Comparison of ENCODE assay signal across 25 mouse cellular contexts in genomic region chr7:101692446-101692845, GRCm38 (mm10). TPM values are rescaled to one million over a fixed set of nuclear protein-coding genes. Genes with fewer than 3 reads are reported as not detected.
A peak's percentile ranks its signal among the peaks of the same experiment; 100 is the strongest.
DNase-seq lines count a peak whose midpoint lies in the region; ATAC-seq and TF ChIP-seq lines count a peak whose summit lies in the region.
"Had no signal": no experiment of that assay in that cellular context is flagged by ENCODE, and none has a peak within 500 bp of the region (broad histone marks: within the 10 kb centered on the region; RNA-seq: fewer than 3 reads in every experiment).

No protein-coding gene starts in this region.

- H3K36me3 ChIP-seq in heart, embryonic 11.5 days (ENCODE audit: control insufficient read depth, insufficient read depth, low read length): no peaks in the 10 kb centered on the region
- H3K36me3 ChIP-seq in kidney, embryonic 16.5 days (ENCODE audit: insufficient read depth, low read length): 0 out of 2 replicates have a peak, but pooled peaks cover 6% of the 10 kb centered on the region
- H3K36me3 ChIP-seq in liver, adult 2 months (ENCODE audit: control insufficient read depth, insufficient read depth, low read length): no peaks in the 10 kb centered on the region; the same call in 1 of the 2 replicates
- no peaks in the 10 kb centered on the region; the same call in 1 of the 2 replicates for H3K36me3 ChIP-seq in liver, embryonic 15.5 days (replicated peaks)

- no peaks in the 10 kb centered on the region for H3K27me3 ChIP-seq in heart, embryonic 11.5 days (ENCODE audit: control insufficient read depth, insufficient read depth, low read length)
- no peaks in the 10 kb centered on the region for H3K27me3 ChIP-seq in kidney, embryonic 16.5 days (ENCODE audit: insufficient read depth, low read length)
- no peaks in the 10 kb centered on the region for H3K27me3 ChIP-seq in liver, adult 2 months (ENCODE audit: control insufficient read depth, insufficient read depth, low read length)
- no peaks in the 10 kb centered on the region for H3K27me3 ChIP-seq in liver, embryonic 15.5 days
- H3K27me3 ChIP-seq: hindbrain, embryonic 13.5 days; limb, embryonic 12.5 days had no signal

- no peak for TF ChIP-seq CTCF in liver, adult 2 months (IDR thresholded peaks at IDR 0.05; ENCODE audit: low read depth, low read length)

- no peak overlapping the region for H3K4me3 ChIP-seq in heart, embryonic 11.5 days (ENCODE audit: low read depth, low read length)
- no peak overlapping the region for H3K4me3 ChIP-seq in kidney, embryonic 16.5 days (ENCODE audit: low read length)
- H3K4me3 ChIP-seq in liver, adult 2 months (ENCODE audit: insufficient read depth, low read depth, low read length): no peak overlapping the region
- H3K4me3 ChIP-seq in liver, embryonic 15.5 days (replicated peaks): no peak overlapping the region
- H3K4me3 ChIP-seq: erythroblast, embryonic 14.5 days; hindbrain, embryonic 13.5 days; limb, embryonic 12.5 days had no signal

- H3K27ac ChIP-seq in heart, embryonic 11.5 days (ENCODE audit: low read depth, low read length): no peak overlapping the region
- H3K27ac ChIP-seq in kidney, embryonic 16.5 days (ENCODE audit: low read length): no peak overlapping the region
- no peak overlapping the region for H3K27ac ChIP-seq in liver, adult 2 months (replicated peaks; ENCODE audit: insufficient read depth, low read depth, low read length)
- no peak overlapping the region for H3K27ac ChIP-seq in liver, embryonic 15.5 days (replicated peaks)
- H3K27ac ChIP-seq: hindbrain, embryonic 13.5 days; limb, embryonic 12.5 days had no signal

- ATAC-seq in heart, embryonic 11.5 days (replicated peaks; ENCODE audit: insufficient number of reproducible peaks, low FRiP score, low TSS enrichment): no peak
- ATAC-seq in kidney, embryonic 16.5 days (ENCODE audit: low FRiP score, low TSS enrichment): peak; percentile 97
- peak; percentile 71 for ATAC-seq in liver, embryonic 15.5 days (ENCODE audit: insufficient read depth)
- no peak for ATAC-seq in activated CD4-positive, CD25-positive, alpha-beta regulatory T cell, adult 4 months
- ATAC-seq: forebrain, postnatal 0 days; intestine, embryonic 16.5 days; midbrain, embryonic 16.5 days had no signal

- peak; percentile 68 for DNase-seq in heart, adult 11 months
- no peak for DNase-seq in kidney, adult 11 months
- DNase-seq in liver, adult 2 months (ENCODE audit: extremely low read depth, low read depth, low spot score): peak; percentile 11
- no peak for DNase-seq in lung, postnatal 14 days
- DNase-seq: adrenal gland, postnatal 10 days; cerebellum, adult 11-12 months; cerebellum, adult 9-11 months; forebrain, postnatal 0 days; heart, postnatal 4 days; layer of hippocampus, adult 9-11 months; lung, adult 2 months; lung, postnatal 10 days; right cerebral cortex, adult 18-20 months; spleen, adult 18-20 months; thymus, postnatal 14 days had no signal

- H3K4me1 ChIP-seq in heart, embryonic 11.5 days (ENCODE audit: control insufficient read depth, insufficient read depth, low read length): peaks cover 7% of the 10 kb centered on the region
- H3K4me1 ChIP-seq in kidney, embryonic 16.5 days (ENCODE audit: insufficient read depth, low read length): no peaks in the 10 kb centered on the region
- peaks cover 4% of the 10 kb centered on the region; the same call in 1 of the 2 replicates for H3K4me1 ChIP-seq in liver, adult 2 months (ENCODE audit: control insufficient read depth, insufficient read depth, low read length)
- peaks cover 12% of the 10 kb centered on the region for H3K4me1 ChIP-seq in liver, embryonic 15.5 days (replicated peaks)
- H3K4me1 ChIP-seq: limb, embryonic 12.5 days had no signal

- TF ChIP-seq POLR2A in liver, adult 2 months (IDR thresholded peaks at IDR 0.05; ENCODE audit: extremely low read depth, insufficient read depth, low read length): no peak

- H3K4me2 ChIP-seq in heart, embryonic 11.5 days: no peak overlapping the region
- H3K4me2 ChIP-seq in kidney, embryonic 16.5 days (replicated peaks; ENCODE audit: low read depth, low read length): no peak overlapping the region
- no peak overlapping the region for H3K4me2 ChIP-seq in liver, embryonic 15.5 days
- H3K4me2 ChIP-seq: hindbrain, embryonic 13.5 days; limb, embryonic 12.5 days had no signal

- 90% methylated on average over 14 of the region's 14 CpGs for WGBS in heart, embryonic 11.5 days (ENCODE audit: insufficient replicate concordance)
- WGBS in kidney, embryonic 16.5 days: 39% methylated on average over 14 of the region's 14 CpGs
- WGBS in liver, adult 2 months: 44% methylated on average over 14 of the region's 14 CpGs
- 72% methylated on average over 14 of the region's 14 CpGs for WGBS in liver, embryonic 15.5 days (ENCODE audit: insufficient replicate concordance)

- H3K9ac ChIP-seq in heart, embryonic 11.5 days (ENCODE audit: low read depth, low read length): no peak overlapping the region
- no peak overlapping the region for H3K9ac ChIP-seq in kidney, embryonic 16.5 days (replicated peaks; ENCODE audit: low read length)
- no peak overlapping the region for H3K9ac ChIP-seq in liver, adult 2 months (ENCODE audit: low read depth, low read length)
- H3K9ac ChIP-seq in liver, embryonic 15.5 days: no peak overlapping the region
- H3K9ac ChIP-seq: forebrain, postnatal 0 days; hindbrain, embryonic 13.5 days; limb, embryonic 12.5 days had no signal

- no peaks in the 10 kb centered on the region for H3K79me2 ChIP-seq in liver, adult 2 months (ENCODE audit: control insufficient read depth, insufficient read depth, low read length)

- H3K9me3 ChIP-seq in heart, embryonic 11.5 days (replicated peaks; ENCODE audit: control insufficient read depth, low read length): no peaks in the 10 kb centered on the region
- H3K9me3 ChIP-seq in kidney, embryonic 16.5 days (ENCODE audit: low read length): no peaks in the 10 kb centered on the region
- no peaks in the 10 kb centered on the region for H3K9me3 ChIP-seq in liver, embryonic 15.5 days (replicated peaks)
- H3K9me3 ChIP-seq: G1E; hindbrain, embryonic 13.5 days; limb, embryonic 12.5 days had no signal

RNA-seq across cellular contexts. Expression of gene Clpb, which starts 29.0 kb away (rescaled TPM):
- 36.1 and 47.0 TPM in 2 replicates for polyA plus RNA-seq in heart, embryonic 11.5 days (2014; fragmentation: Nextera tagmentation; extraction: Ambion mirVana)
- 67.2 and 69.0 TPM in 2 replicates for polyA plus RNA-seq in kidney, embryonic 16.5 days (2015; fragmentation: Nextera tagmentation; extraction: Ambion mirVana)
- 36.4 and 45.2 TPM in 2 replicates for total RNA-seq in liver, adult 2 months (2014; rRNA removed)
- 43.2 and 56.2 TPM in 2 replicates for polyA plus RNA-seq in liver, adult 2 months (2012; rRNA removed)
- polyA plus RNA-seq in liver, embryonic 15.5 days (2015; fragmentation: Nextera tagmentation; extraction: Ambion mirVana): 23.2 and 23.9 TPM in 2 replicates
- polyA plus RNA-seq in activated CD4-positive, CD25-positive, alpha-beta regulatory T cell, adult 4 months (2017; shearing (Covaris generic)): 10 to 100 TPM in 1 of 2 experiments, 1 to 10 TPM in 1; 8.8 to 13.3 TPM

Comparison
In these comparisons a context has a peak if more than half of its experiments do, and no peak if none do; other contexts are left out.
1. DNase-seq: peak in heart, adult 11 months (single experiment) and liver, adult 2 months (single experiment); none in kidney, adult 11 months (single experiment) and lung, postnatal 14 days (single experiment).
2. ATAC-seq: peak in kidney, embryonic 16.5 days (single experiment) and liver, embryonic 15.5 days (single experiment); none in heart, embryonic 11.5 days (single experiment) and activated CD4-positive, CD25-positive, alpha-beta regulatory T cell, adult 4 months (single experiment).